Mouse (Mus musculus): ENCODE measurements around the gene 4930467E23Rik.
"Not testable (repeated sequence)": the region's sequence is repeated elsewhere in the genome, so short reads cannot be mapped to it uniquely, and the experiment has no call there.

Gene 4930467E23Rik

GRCm38 (mm10) chr8:19711171-19711860 is 18.1 kb upstream of the 4930467E23Rik start:
- not testable (repeated sequence) for DNase-seq

GRCm38 (mm10) chr8:19712227-19712750 is 17.1 kb upstream of the 4930467E23Rik start:
- not testable (repeated sequence) for DNase-seq

GRCm38 (mm10) chr8:19712816-19713215 is 16.6 kb upstream of the 4930467E23Rik start:
- DNase-seq, result not testable (repeated sequence)

- not testable (repeated sequence) for DNase-seq
Observed at GRCm38 (mm10) chr8:19713232-19713834, 16.0 kb upstream of the 4930467E23Rik start.

- not testable (repeated sequence) for DNase-seq
Observed at GRCm38 (mm10) chr8:19714426-19714825, 14.9 kb upstream of the 4930467E23Rik start.

- not testable (repeated sequence) for DNase-seq
Observed at GRCm38 (mm10) chr8:19715266-19715665, 14.1 kb upstream of the 4930467E23Rik start.

GRCm38 (mm10) chr8:19717851-19718250 is 11.5 kb upstream of the 4930467E23Rik start:
- not testable (repeated sequence) for DNase-seq

- DNase-seq, result not testable (repeated sequence)
Observed at GRCm38 (mm10) chr8:19719513-19719912, 9.9 kb upstream of the 4930467E23Rik start.

GRCm38 (mm10) chr8:19724871-19725270 is 4.5 kb upstream of the 4930467E23Rik start:
- not testable (repeated sequence) for DNase-seq

- not testable (repeated sequence) for DNase-seq
Observed at GRCm38 (mm10) chr8:19751773-19752172, 22.4 kb downstream of the 4930467E23Rik start.

GRCm38 (mm10) chr8:19754178-19754577 is 24.8 kb downstream of the 4930467E23Rik start:
- not testable (repeated sequence) for DNase-seq

- not testable (repeated sequence) for DNase-seq
Observed at GRCm38 (mm10) chr8:19754961-19755360, 25.6 kb downstream of the 4930467E23Rik start.

GRCm38 (mm10) chr8:19761660-19762059 is 32.3 kb downstream of the 4930467E23Rik start:
- DNase-seq, result not testable (repeated sequence)

GRCm38 (mm10) chr8:19762860-19763592 is 33.6 kb downstream of the 4930467E23Rik start:
- not testable (repeated sequence) for DNase-seq

- DNase-seq, result not testable (repeated sequence)
Observed at GRCm38 (mm10) chr8:19765531-19765930, 36.2 kb downstream of the 4930467E23Rik start.

GRCm38 (mm10) chr8:19773461-19773860 is 44.1 kb downstream of the 4930467E23Rik start:
- not testable (repeated sequence) for DNase-seq

GRCm38 (mm10) chr8:19776311-19776710 is 46.9 kb downstream of the 4930467E23Rik start:
- not testable (repeated sequence) for DNase-seq

- not testable (repeated sequence) for DNase-seq
Observed at GRCm38 (mm10) chr8:19777500-19777899, 48.1 kb downstream of the 4930467E23Rik start.

- not testable (repeated sequence) for DNase-seq
Observed at GRCm38 (mm10) chr8:19778126-19778525, 48.8 kb downstream of the 4930467E23Rik start.

- DNase-seq, result not testable (repeated sequence)
Observed at GRCm38 (mm10) chr8:19778891-19779290, 49.5 kb downstream of the 4930467E23Rik start.

GRCm38 (mm10) chr8:19780212-19780611 is 50.8 kb downstream of the 4930467E23Rik start:
- DNase-seq, result not testable (repeated sequence)

- DNase-seq, result not testable (repeated sequence)
Observed at GRCm38 (mm10) chr8:19780658-19781057, 51.3 kb downstream of the 4930467E23Rik start.

Measured in right cerebral cortex, postnatal 4 days (tissue).